Mouse (Mus musculus) liver, embryonic 12.5 days (tissue): Measurements from ENCODE around the gene Carmil3. TPM values are rescaled to one million over a fixed set of nuclear protein-coding genes. Genes with fewer than 3 reads are reported as not detected.
A peak's percentile ranks its signal among the peaks of the same experiment; 100 is the strongest.

ENCODE experiments used
- ATAC-seq: fragments of 200-750 bp; cut with Nextera tagmentation; 2 replicates; pipeline ENCODE4 v1.8.0; 2017; ENCODE audit warnings: moderate number of reproducible peaks, mild to moderate bottlenecking, moderate library complexity
- H3K27ac ChIP-seq: fragments of 300-500 bp; sonication (generic); 2 replicates; pipeline ENCODE4 v1.5.1; 2016; ENCODE audit warnings: mild to moderate bottlenecking
- H3K27me3 ChIP-seq: fragments of 300-500 bp; sonication (generic); replicated peaks from 2 replicates; pipeline ENCODE4 v1.6.1; 2016; ENCODE audit warnings: mild to moderate bottlenecking, moderate library complexity
- H3K36me3 ChIP-seq: fragments of 300-500 bp; sonication (generic); 2 replicates; pipeline ENCODE4 v1.6.1; 2016; ENCODE audit warnings: mild to moderate bottlenecking, moderate library complexity
- H3K4me1 ChIP-seq: fragments of 300-500 bp; sonication (generic); 2 replicates; pipeline ENCODE4 v1.6.1; 2016
- H3K4me2 ChIP-seq: fragments of 300-500 bp; sonication (generic); 2 replicates; pipeline ENCODE4 v1.6.1; 2016; ENCODE audit warnings: mild to moderate bottlenecking, moderate library complexity
- H3K4me3 ChIP-seq: fragments of 300-500 bp; sonication (generic); 2 replicates; pipeline ENCODE4 v1.5.1; 2016; ENCODE audit warnings: mild to moderate bottlenecking, moderate library complexity
- H3K9ac ChIP-seq: fragments of 300-500 bp; sonication (generic); 2 replicates; pipeline ENCODE4 v1.6.1; 2016; ENCODE audit warnings: mild to moderate bottlenecking, moderate library complexity
- H3K9me3 ChIP-seq: fragments of 300-500 bp; sonication (generic); replicated peaks from 2 replicates; pipeline ENCODE4 v1.6.1; 2016; ENCODE audit warnings: mild to moderate bottlenecking, moderate library complexity
- WGBS: fragments of 180-500 bp; shearing (Covaris S2); methylation state at CpG from one replicate; pipeline ENCODE4 v1.1.7; 2016; ENCODE audit not compliant: insufficient replicate concordance; 5-methylcytosine and 5-hydroxymethylcytosine counted together
- polyA plus RNA-seq: library from polyadenylated mRNA; unstranded; fragments of >200 nt; fragmentation: Nextera tagmentation; extraction: Ambion mirVana; gene quantifications from 2 replicates; pipeline ENCODE4 v1.2.1, GENCODE M21; 2016

Carmil3 gene
- polyA plus RNA-seq, 1 experiment from 2014 or later, result 1.8 TPM

DNA sequence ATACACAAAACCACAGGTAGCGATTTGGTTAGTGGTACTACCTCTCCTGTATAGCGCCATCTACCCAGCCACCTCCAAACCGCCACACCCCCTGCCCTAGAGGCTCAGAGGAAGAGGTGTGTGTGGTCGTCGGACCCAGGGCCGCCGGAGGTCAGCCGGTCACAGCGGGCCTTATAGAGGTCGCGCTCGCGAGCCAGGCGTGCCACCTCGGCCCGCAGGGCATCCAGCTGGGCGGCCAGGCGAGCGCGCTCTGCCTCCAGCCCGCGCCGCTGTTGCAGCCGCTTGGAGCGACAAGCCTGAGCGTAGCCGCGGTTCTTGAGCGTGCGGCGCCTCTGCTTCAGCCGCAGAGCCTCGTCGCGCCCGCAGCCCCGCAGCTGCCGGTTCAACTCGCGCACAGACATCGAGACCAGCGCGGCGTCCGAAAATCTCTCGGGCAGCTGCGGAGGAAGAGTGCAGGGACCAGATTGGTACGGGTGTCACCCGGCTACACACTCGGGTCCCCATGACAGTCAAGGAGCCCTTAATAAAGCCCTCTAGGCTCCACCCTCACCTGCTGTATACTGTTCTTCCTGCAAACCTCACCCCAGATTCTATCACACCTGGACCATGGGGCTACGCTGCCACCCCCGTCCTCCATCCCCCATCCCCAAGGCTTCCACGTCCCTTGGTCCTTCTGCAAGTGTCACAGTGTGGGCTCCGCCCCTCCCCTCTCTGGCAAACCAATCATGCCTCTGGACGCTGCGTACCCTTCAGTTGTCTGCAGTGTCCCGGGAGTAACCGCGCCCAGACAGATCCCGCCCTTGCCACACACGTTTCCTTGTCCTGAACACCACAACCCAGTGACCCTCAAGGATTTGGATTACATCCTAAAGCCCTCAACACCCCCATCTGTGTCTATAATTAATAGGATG lies 30.3 kb downstream of the Carmil3 start:
- H3K9ac ChIP-seq, result peak overlapping the region; percentile 34
- peak overlapping the region; percentile 68 for H3K4me2 ChIP-seq
- H3K4me3 ChIP-seq, result peak overlapping the region; percentile 49
- no peak overlapping the region for H3K27ac ChIP-seq
- ATAC-seq, result no peak
- 1% methylated on average over 61 of the region's 61 CpGs for WGBS
- H3K9me3 ChIP-seq, result no peaks in the 10 kb centered on the region
- H3K36me3 ChIP-seq, result no peaks in the 10 kb centered on the region
- H3K4me1 ChIP-seq, result peaks cover 19% of the 10 kb centered on the region
- peaks cover 100% of the 10 kb centered on the region for H3K27me3 ChIP-seq

DNA sequence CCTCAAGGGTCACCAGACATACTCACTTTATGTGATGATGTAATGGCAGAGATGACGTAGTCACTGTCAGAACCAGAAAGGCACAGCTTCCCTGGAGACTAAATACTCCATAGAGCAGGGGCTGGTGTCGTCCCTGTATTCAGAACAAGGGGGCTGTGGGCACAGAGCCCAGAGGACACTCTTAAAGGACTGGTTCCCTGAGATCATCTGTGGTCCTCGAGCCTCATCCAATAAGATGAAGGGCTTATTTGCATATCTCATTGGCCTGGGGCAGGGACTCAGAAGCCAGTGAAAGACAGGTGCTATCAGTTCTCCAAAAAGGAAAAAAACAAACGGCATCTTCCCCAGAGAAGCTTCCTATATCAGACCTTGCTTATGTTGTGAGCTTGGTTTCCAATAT lies 33.6 kb downstream of the Carmil3 start:
- WGBS, result 38% methylated on average over 4 of the region's 4 CpGs
- ATAC-seq, result no peak
- H3K27me3 ChIP-seq, result peaks cover 82% of the 10 kb centered on the region

DNA sequence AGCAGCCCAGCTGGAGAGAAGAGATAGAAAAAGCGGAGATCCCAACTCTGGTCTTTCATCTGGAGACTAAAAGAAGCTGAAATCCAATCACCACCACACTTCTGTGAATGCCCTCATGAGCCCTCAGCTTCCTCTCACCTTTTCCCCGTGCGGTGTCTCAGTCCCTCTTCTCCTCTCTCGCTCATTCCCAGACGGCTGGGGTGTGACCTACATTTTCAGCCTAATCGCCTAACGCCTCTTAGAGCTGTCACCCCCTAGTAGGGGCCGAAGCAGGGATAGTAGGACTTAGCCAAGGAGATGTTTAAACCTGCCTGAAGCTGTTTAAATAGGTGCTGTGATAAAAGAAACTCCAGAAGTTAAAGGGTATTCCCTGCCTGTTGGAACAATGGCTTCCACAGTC lies 34.3 kb downstream of the Carmil3 start, which contains the start of gene Nrl:
Gene Nrl (minus strand): TSS at position 197 of the 400 bp plus-strand sequence.
- H3K4me1 ChIP-seq, result peaks cover 19% of the 10 kb centered on the region
- no peak for ATAC-seq
- 16% methylated on average over 8 of the region's 8 CpGs for WGBS
- H3K4me3 ChIP-seq, result no peak within 1 kb of the TSS
- H3K36me3 ChIP-seq, result no peaks in the 10 kb centered on the region
- H3K9ac ChIP-seq, result no peak within 1 kb of the TSS
- H3K4me2 ChIP-seq, result no peak within 1 kb of the TSS
- H3K9me3 ChIP-seq, result no peaks in the 10 kb centered on the region
- H3K27me3 ChIP-seq, result peaks cover 82% of the 10 kb centered on the region
- no peak within 1 kb of the TSS for H3K27ac ChIP-seq

More for the DNA sequence above, 33.6 kb downstream of the Carmil3 start:
- H3K9ac ChIP-seq, result no peak overlapping the region
- no peaks in the 10 kb centered on the region for H3K9me3 ChIP-seq
- no peak overlapping the region for H3K27ac ChIP-seq
- no peak overlapping the region for H3K4me2 ChIP-seq
- no peak overlapping the region for H3K4me3 ChIP-seq
- peaks cover 19% of the 10 kb centered on the region for H3K4me1 ChIP-seq
- no peaks in the 10 kb centered on the region for H3K36me3 ChIP-seq

DNA sequence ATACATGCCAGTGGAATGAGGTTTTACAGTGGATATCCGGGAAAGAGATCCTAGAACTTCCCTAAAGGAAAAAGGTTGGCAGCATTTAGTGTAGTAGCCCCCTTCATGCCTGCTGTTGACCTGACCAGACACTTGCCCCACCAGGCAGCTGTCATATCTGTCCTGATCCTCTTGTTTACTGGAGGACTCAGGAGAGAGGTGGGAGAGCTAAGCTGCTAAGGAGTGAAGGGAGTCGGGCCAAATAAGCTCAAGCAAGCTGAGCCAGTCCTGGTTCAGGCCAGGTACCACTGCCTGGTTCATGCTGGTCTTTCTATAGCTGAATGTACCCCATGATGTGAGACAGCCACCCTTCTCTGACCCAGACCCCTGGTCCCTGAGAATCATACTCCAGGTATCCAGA lies 36.2 kb downstream of the Carmil3 start:
- H3K4me2 ChIP-seq, result no peak overlapping the region
- no peak overlapping the region for H3K4me3 ChIP-seq
- WGBS, result 66% methylated on average over 2 of the region's 2 CpGs
- peaks cover 9% of the 10 kb centered on the region; the same call in 1 of the 2 replicates for H3K4me1 ChIP-seq
- H3K9ac ChIP-seq, result no peak overlapping the region
- no peak for ATAC-seq
- H3K9me3 ChIP-seq, result no peaks in the 10 kb centered on the region
- no peaks in the 10 kb centered on the region for H3K36me3 ChIP-seq
- H3K27ac ChIP-seq, result no peak overlapping the region
- H3K27me3 ChIP-seq, result peaks cover 76% of the 10 kb centered on the region

DNA sequence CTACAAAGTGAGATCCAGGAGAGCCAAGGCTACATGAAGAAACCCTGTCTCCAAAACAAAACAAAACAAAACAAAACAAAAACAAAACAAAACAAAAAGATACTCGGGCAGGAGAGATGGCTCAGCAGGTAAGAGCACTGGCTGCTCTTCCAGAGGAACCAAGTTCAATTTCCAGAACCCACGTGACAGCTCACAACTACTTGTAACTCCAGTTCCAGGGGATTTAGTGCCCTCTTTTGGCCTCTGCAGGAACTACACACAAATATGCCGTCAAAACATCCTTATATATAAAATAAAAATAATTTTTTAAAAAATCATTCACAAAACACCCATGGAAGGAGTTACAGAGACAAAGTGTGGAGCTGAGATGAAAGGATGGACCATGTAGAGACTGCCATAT lies 37.5 kb downstream of the Carmil3 start:
- WGBS, result 8% methylated on average over 3 of the region's 3 CpGs
- Histone ChIP-seq H3K4me1 (peaks cover 9% of the 10 kb centered on the region; the same call in 1 of the 2 replicates), H3K27ac (no peak overlapping the region), H3K9me3 (no peaks in the 10 kb centered on the region), H3K36me3 (no peaks in the 10 kb centered on the region), H3K4me3 (no peak overlapping the region), H3K27me3 (peaks cover 66% of the 10 kb centered on the region), H3K4me2 (no peak overlapping the region), H3K9ac (no peak overlapping the region)
- no peak for ATAC-seq

DNA sequence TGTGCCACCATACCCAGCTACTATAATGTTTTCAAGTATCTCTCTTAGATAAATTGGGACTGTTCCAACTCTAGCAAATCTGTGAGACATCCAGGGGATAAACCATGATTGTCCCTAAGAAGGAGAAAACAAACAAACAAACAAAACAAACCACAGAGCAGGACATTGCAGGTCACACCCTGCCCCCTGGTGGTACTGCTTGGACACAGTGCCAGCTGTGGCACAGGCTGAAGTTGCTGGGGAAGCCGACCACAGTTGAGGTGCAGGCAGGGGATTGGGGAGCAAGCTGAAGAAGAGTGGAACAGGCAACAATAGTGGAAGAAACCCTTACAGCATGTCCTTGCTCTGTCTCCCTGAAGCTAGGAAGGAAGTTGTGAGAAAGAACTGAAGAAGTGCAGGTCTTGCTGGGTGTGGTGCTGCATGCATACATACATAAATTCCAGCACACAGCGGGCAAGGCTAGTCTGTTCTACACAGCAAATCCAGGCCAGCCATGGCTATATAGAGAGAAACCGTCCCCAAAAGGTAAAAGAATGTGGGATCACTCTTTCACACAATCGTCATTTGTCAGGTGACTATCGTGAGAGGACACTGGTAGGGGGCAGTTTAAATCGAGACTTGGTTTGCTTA lies 45.8 kb downstream of the Carmil3 start:
- no peak for ATAC-seq
- no peak overlapping the region for H3K4me2 ChIP-seq

DNA sequence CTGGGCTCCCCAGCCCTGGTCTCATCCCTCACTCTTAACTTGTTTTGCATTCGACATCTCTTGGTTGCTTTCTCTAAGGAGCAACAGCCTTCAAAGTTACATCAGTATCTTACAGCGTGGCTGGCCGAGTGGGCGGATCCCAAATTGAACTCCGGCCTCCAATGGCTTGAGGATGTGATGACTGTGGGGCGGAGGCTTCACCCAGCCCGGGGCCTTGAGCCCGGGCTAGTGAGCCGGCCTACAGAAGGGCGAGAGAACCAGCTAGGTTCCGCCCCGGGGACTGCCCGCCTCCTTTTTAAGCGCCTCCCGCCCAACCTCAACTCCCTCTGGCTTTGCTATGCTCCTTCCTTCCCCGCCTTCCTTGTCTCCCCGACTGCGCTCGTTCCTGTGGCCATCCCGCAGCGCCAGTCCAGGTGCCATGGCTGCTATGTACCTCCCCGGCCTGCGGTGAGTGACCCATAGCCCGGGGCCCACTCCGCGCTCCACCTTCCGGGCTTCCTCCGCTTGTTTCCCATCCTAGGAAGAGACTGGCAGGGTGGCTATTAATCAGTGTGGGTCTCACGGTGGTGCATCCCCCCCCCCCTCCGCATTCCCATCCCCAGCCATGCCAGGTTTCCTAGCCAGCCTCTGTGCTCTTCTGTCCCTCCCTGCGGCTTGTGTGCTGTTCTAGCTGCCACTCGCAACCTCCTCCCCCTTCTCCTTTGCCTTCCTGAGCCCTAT lies 49.8 kb downstream of the Carmil3 start, which contains the start of gene Pck2:
Gene Pck2 (plus strand): TSS at position 200 of the 720 bp plus-strand sequence.
- H3K9ac ChIP-seq, result peak within 1 kb of the TSS; percentile 87
- H3K9me3 ChIP-seq, result no peaks in the 10 kb centered on the region
- peak within 1 kb of the TSS; percentile 89 for H3K4me2 ChIP-seq
- peaks cover 30% of the 10 kb centered on the region for H3K36me3 ChIP-seq
- peak; percentile 98 for ATAC-seq
- WGBS, result under 1% methylated on average over 32 of the region's 32 CpGs
- H3K27me3 ChIP-seq, result 0 out of 2 replicates have a peak, but pooled peaks cover 4% of the 10 kb centered on the region
- peak within 1 kb of the TSS; percentile 87 for H3K27ac ChIP-seq
- H3K4me3 ChIP-seq, result peak within 1 kb of the TSS; percentile 71
- H3K4me1 ChIP-seq, result peaks cover 51% of the 10 kb centered on the region

More for the DNA sequence above, 45.8 kb downstream of the Carmil3 start:
- H3K4me3 ChIP-seq, result no peak overlapping the region
- peaks cover 37% of the 10 kb centered on the region for H3K4me1 ChIP-seq
- H3K27me3 ChIP-seq, result 0 out of 2 replicates have a peak, but pooled peaks cover 8% of the 10 kb centered on the region
- no peaks in the 10 kb centered on the region for H3K9me3 ChIP-seq
- H3K36me3 ChIP-seq, result no peaks in the 10 kb centered on the region
- H3K9ac ChIP-seq, result no peak overlapping the region
- WGBS, result 42% methylated on average over 6 of the region's 6 CpGs
- H3K27ac ChIP-seq, result no peak overlapping the region

DNA sequence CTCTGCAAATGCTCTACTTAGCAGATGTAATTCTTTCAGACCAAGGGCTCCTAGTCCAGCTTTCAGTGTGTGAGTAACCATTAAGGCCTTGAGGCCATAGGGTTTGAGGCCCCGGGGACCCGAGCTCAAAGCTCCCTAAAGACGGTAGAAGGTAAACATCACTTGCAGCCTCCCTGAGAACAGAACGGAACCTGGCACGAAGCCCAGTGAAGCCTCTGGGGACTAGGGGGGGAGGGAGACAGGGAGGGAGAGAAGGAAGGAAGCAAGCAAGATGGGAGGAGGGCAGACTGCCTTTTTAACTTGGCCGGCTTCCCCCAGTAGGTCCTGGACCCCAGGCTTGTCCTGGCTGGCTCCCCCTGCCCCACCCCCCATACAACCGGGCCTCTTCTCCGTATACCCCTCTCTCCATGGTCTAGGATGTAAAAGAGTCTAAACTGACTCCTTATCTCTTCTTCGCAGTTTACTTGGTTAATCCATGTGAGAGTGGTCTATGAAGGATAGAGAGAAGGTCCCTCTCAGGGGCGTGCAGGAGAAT lies 50.4 kb downstream of the Carmil3 start:
- Histone ChIP-seq H3K4me1 (peaks cover 51% of the 10 kb centered on the region), H3K36me3 (peaks cover 37% of the 10 kb centered on the region), H3K9me3 (no peaks in the 10 kb centered on the region), H3K27ac (peak overlapping the region; percentile 87), H3K4me3 (peak overlapping the region; percentile 71), H3K9ac (peak overlapping the region; percentile 87), H3K4me2 (peak overlapping the region; percentile 89), H3K27me3 (0 out of 2 replicates have a peak, but pooled peaks cover 4% of the 10 kb centered on the region)
- WGBS, result under 1% methylated on average over 10 of the region's 10 CpGs
- peak; percentile 38 for ATAC-seq

DNA sequence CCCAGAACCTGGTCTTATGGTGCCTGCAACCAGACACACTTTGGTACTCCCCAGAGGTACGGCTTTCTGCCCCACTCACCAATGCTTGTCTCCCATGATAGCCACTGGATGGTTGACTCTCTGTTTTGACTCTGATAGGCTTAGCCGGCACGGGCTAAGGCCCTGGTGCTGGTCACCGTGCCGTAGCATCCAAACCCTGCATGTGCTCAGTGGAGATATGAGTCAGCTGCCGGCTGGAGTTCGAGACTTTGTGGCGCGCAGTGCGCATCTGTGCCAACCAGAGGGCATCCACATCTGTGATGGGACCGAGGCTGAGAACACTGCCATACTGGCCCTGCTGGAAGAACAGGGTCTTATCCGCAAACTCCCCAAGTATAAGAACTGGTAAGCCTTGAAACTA lies 51.8 kb downstream of the Carmil3 start:
- 0 out of 2 replicates have a peak overlapping the region, but pooled peaks have one; percentile 87 for H3K9ac ChIP-seq
- H3K4me3 ChIP-seq, result no peak overlapping the region
- no peaks in the 10 kb centered on the region for H3K9me3 ChIP-seq
- WGBS, result 87% methylated on average over 12 of the region's 12 CpGs
- H3K36me3 ChIP-seq, result peaks cover 50% of the 10 kb centered on the region
- H3K27ac ChIP-seq, result peak overlapping the region; percentile 7; the same call in 1 of the 2 replicates
- peaks cover 41% of the 10 kb centered on the region for H3K4me1 ChIP-seq
- 0 out of 2 replicates have a peak, but pooled peaks cover 4% of the 10 kb centered on the region for H3K27me3 ChIP-seq
- H3K4me2 ChIP-seq, result peak overlapping the region; percentile 89
- ATAC-seq, result no peak

DNA sequence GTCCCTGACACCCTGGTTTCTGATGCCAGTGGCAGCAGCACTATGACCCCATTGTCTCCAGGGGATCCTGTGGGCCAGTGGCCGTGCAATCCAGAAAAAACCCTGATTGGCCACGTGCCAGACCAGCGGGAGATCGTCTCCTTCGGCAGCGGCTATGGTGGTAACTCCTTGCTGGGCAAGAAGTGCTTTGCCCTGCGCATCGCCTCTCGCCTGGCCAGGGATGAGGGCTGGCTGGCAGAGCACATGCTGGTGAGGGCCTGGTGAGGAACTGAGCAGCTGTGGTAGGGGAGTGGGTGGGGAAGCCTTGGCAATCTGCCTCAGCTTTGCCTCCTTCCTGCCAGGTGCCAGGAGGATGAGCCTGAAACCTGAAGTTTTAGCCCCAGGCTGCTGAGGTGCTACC lies 53.9 kb downstream of the Carmil3 start:
- no peak overlapping the region for H3K4me3 ChIP-seq
- H3K27me3 ChIP-seq, result no peaks in the 10 kb centered on the region
- H3K9ac ChIP-seq, result no peak overlapping the region
- H3K4me1 ChIP-seq, result peaks cover 29% of the 10 kb centered on the region
- H3K36me3 ChIP-seq, result peaks cover 71% of the 10 kb centered on the region
- H3K9me3 ChIP-seq, result no peaks in the 10 kb centered on the region
- WGBS, result 91% methylated on average over 9 of the region's 9 CpGs
- H3K4me2 ChIP-seq, result no peak overlapping the region
- no peak overlapping the region for H3K27ac ChIP-seq
- no peak for ATAC-seq

DNA sequence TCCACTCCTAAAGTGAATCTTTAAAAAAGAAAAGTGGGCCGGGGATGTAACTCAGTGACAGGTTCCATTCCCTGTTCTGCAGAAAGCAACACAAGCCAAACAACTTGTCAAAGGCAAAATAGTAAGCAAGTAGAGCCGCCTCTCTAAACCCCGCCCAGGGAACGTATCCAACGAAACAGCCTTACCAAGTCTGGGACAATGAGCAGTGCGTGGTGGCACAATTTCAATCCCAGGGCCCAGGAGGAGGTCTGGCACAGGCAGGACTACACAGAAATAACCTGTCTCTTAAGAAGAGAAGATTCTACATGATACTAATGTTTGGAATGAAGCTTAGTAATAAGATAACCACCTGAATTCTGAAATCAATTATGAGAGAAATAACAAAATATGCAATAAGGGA lies 59.7 kb downstream of the Carmil3 start:
- Histone ChIP-seq H3K4me3 (no peak overlapping the region), H3K27me3 (no peaks in the 10 kb centered on the region), H3K4me1 (peaks cover 14% of the 10 kb centered on the region), H3K9ac (no peak overlapping the region), H3K27ac (no peak overlapping the region), H3K36me3 (peaks cover 55% of the 10 kb centered on the region), H3K9me3 (no peaks in the 10 kb centered on the region), H3K4me2 (no peak overlapping the region)
- 84% methylated on average over 6 of the region's 6 CpGs for WGBS
- ATAC-seq, result no peak
